Comparison of ENCODE assay signal across 15 mouse cellular contexts in the genomic region with DNA sequence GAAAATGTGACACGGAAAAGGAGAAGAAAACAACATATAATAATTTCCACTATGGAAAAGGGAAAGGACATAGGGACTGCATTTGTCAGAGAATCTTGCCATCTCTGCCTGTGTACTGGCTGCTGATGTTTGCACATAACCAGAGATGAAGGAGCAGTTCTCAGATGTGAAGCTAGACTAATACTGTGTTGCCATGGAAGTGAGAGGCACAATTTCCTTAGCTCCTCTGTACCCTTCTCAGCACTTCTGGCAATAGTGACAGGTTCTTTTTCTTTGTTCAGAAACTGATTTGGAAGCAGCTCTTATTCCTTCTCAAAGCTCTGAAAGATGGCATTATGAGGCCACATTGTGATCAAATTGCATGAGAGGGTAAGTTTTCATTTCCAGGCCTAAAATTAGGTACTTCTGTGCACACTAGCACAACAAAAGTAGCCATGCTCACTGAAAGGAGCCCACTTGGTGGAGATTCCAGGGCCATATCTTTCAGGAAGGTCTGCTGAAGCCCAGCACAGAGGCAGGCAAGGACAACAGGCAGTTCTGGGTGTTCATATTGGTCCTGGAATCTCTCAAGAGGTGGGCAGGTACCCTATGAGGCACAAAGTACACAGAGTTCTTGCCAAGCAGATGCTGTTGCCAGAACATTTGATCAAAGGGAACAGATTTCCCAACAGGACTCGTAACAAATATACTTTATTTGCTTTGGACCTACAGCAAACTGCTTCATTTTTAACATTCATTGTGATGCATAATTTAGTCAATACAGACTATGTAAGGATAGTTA.
DNase-seq lines count a peak whose midpoint lies in the region; ATAC-seq and TF ChIP-seq lines count a peak whose summit lies in the region.
"Had no signal": no experiment of that assay in that cellular context is flagged by ENCODE, and none has a peak within 500 bp of the region (broad histone marks: within the 10 kb centered on the region; RNA-seq: fewer than 3 reads in every experiment).

No protein-coding gene starts in this region.

- no peaks in the 10 kb centered on the region for H3K27me3 ChIP-seq in cerebellum, adult 2 months (ENCODE audit: control insufficient read depth, insufficient read depth, low read length)
- no peaks in the 10 kb centered on the region for H3K27me3 ChIP-seq in midbrain, embryonic 16.5 days (ENCODE audit: control insufficient read depth, insufficient read depth, low read depth, low read length)
- H3K27me3 ChIP-seq in midbrain, embryonic 13.5 days, result no peaks in the 10 kb centered on the region
- no peaks in the 10 kb centered on the region for H3K27me3 ChIP-seq in intestine, postnatal 0 days (replicated peaks; ENCODE audit: control insufficient read depth, insufficient read depth, low read length)
- no peaks in the 10 kb centered on the region for H3K27me3 ChIP-seq in kidney, embryonic 16.5 days (ENCODE audit: insufficient read depth, low read length)
- H3K27me3 ChIP-seq: forebrain, embryonic 15.5 days; heart, embryonic 13.5 days; hindbrain, embryonic 15.5 days; liver, embryonic 13.5 days had no signal

- H3K27ac ChIP-seq in cerebellum, adult 2 months (ENCODE audit: insufficient read depth, low read length), result no peak overlapping the region
- H3K27ac ChIP-seq in midbrain, embryonic 16.5 days (ENCODE audit: low read length), result peak overlapping the region; percentile 31; the same call in 1 of the 2 replicates
- H3K27ac ChIP-seq in midbrain, embryonic 13.5 days, result no peak overlapping the region
- no peak overlapping the region for H3K27ac ChIP-seq in intestine, postnatal 0 days (ENCODE audit: low read depth, low read length)
- no peak overlapping the region for H3K27ac ChIP-seq in kidney, embryonic 16.5 days (ENCODE audit: low read length)
- H3K27ac ChIP-seq: forebrain, embryonic 15.5 days; heart, embryonic 13.5 days; hindbrain, embryonic 15.5 days; liver, embryonic 13.5 days had no signal

- 83% methylated on average over 2 of the region's 2 CpGs for WGBS in cerebellum, adult 2 months
- WGBS in midbrain, embryonic 16.5 days, result 91% methylated on average over 2 of the region's 2 CpGs
- 85% methylated on average over 2 of the region's 2 CpGs for WGBS in midbrain, embryonic 13.5 days
- whole genome bisulfite sequencing in intestine, postnatal 0 days, result 84% methylated on average over 2 of the region's 2 CpGs
- 81% methylated on average over 2 of the region's 2 CpGs for WGBS in kidney, embryonic 16.5 days

- no peak overlapping the region for H3K4me3 ChIP-seq in cerebellum, adult 2 months (replicated peaks; ENCODE audit: insufficient read depth, low read depth, low read length)
- no peak overlapping the region for H3K4me3 ChIP-seq in midbrain, embryonic 16.5 days (ENCODE audit: low read depth, low read length)
- H3K4me3 ChIP-seq in midbrain, embryonic 13.5 days (replicated peaks), result no peak overlapping the region
- H3K4me3 ChIP-seq in intestine, postnatal 0 days (ENCODE audit: low read depth, low read length), result no peak overlapping the region
- no peak overlapping the region for H3K4me3 ChIP-seq in kidney, embryonic 16.5 days (ENCODE audit: low read length)
- H3K4me3 ChIP-seq: forebrain, embryonic 15.5 days; heart, embryonic 13.5 days; hindbrain, embryonic 15.5 days; liver, embryonic 13.5 days had no signal

- DNase-seq in cerebellum, adult 9-10 months, result peak; percentile 1
- DNase-seq in cerebellum, adult 2 months, result no peak
- DNase-seq in layer of hippocampus, postnatal 14 days (ENCODE audit: low spot score in 2 of 2), result peak; percentile 48 to 84
- peak; percentile 10 for DNase-seq in lung, postnatal 14 days
- DNase-seq: kidney, postnatal 10 days; liver, embryonic 13.5 days; spleen, adult 18-20 months had no signal

- H3K9ac ChIP-seq in midbrain, embryonic 16.5 days (ENCODE audit: low read depth, low read length), result no peak overlapping the region
- H3K9ac ChIP-seq in midbrain, embryonic 13.5 days (replicated peaks), result no peak overlapping the region
- no peak overlapping the region for H3K9ac ChIP-seq in intestine, postnatal 0 days (ENCODE audit: low read depth, low read length)
- H3K9ac ChIP-seq in kidney, embryonic 16.5 days (replicated peaks; ENCODE audit: low read length), result no peak overlapping the region
- H3K9ac ChIP-seq: forebrain, embryonic 15.5 days; heart, embryonic 13.5 days; hindbrain, embryonic 15.5 days; liver, embryonic 13.5 days had no signal

- H3K4me2 ChIP-seq in midbrain, embryonic 16.5 days (ENCODE audit: low read length), result no peak overlapping the region
- no peak overlapping the region for H3K4me2 ChIP-seq in midbrain, embryonic 13.5 days (replicated peaks)
- no peak overlapping the region for H3K4me2 ChIP-seq in intestine, postnatal 0 days (replicated peaks; ENCODE audit: low read depth)
- no peak overlapping the region for H3K4me2 ChIP-seq in kidney, embryonic 16.5 days (replicated peaks; ENCODE audit: low read depth, low read length)
- H3K4me2 ChIP-seq: forebrain, embryonic 15.5 days; heart, embryonic 13.5 days; hindbrain, embryonic 15.5 days; liver, embryonic 13.5 days; midbrain, embryonic 11.5 days had no signal

- no peaks in the 10 kb centered on the region for H3K4me1 ChIP-seq in cerebellum, adult 2 months (ENCODE audit: control insufficient read depth, insufficient read depth, low read length)
- 0 out of 2 replicates have a peak, but pooled peaks cover 3% of the 10 kb centered on the region for H3K4me1 ChIP-seq in midbrain, embryonic 16.5 days (ENCODE audit: control insufficient read depth, insufficient read depth, low read length)
- no peaks in the 10 kb centered on the region for H3K4me1 ChIP-seq in midbrain, embryonic 13.5 days (replicated peaks)
- no peaks in the 10 kb centered on the region for H3K4me1 ChIP-seq in intestine, postnatal 0 days (replicated peaks; ENCODE audit: control insufficient read depth, insufficient read depth, low read length)
- no peaks in the 10 kb centered on the region for H3K4me1 ChIP-seq in kidney, embryonic 16.5 days (ENCODE audit: insufficient read depth, low read length)
- H3K4me1 ChIP-seq: heart, embryonic 13.5 days; hindbrain, embryonic 15.5 days; liver, embryonic 13.5 days had no signal

- TF ChIP-seq POLR2A in cerebellum, adult 2 months (IDR thresholded peaks at IDR 0.05; ENCODE audit: borderline replicate concordance, insufficient read depth, low read length), result no peak

- TF ChIP-seq CTCF in cerebellum, adult 2 months (IDR thresholded peaks at IDR 0.05; ENCODE audit: borderline replicate concordance, insufficient read depth, low read depth, low read length), result no peak
- TF ChIP-seq CTCF in intestine, postnatal 0 days (IDR thresholded peaks at IDR 0.05; ENCODE audit: low read depth), result no peak

- peak; percentile 32; the same call in 1 of the 2 replicates for ATAC-seq in midbrain, embryonic 16.5 days
- no peak for ATAC-seq in midbrain, embryonic 13.5 days
- ATAC-seq in intestine, postnatal 0 days, result no peak
- ATAC-seq in kidney, embryonic 16.5 days (ENCODE audit: low FRiP score, low TSS enrichment), result no peak
- ATAC-seq: forebrain, embryonic 15.5 days had no signal

- no peaks in the 10 kb centered on the region for H3K36me3 ChIP-seq in midbrain, embryonic 16.5 days (ENCODE audit: control insufficient read depth, insufficient read depth, low read length)
- H3K36me3 ChIP-seq in midbrain, embryonic 13.5 days, result no peaks in the 10 kb centered on the region
- H3K36me3 ChIP-seq in intestine, postnatal 0 days (ENCODE audit: control insufficient read depth, insufficient read depth), result no peaks in the 10 kb centered on the region
- no peaks in the 10 kb centered on the region for H3K36me3 ChIP-seq in kidney, embryonic 16.5 days (ENCODE audit: insufficient read depth, low read length)
- H3K36me3 ChIP-seq: forebrain, embryonic 15.5 days; heart, embryonic 13.5 days; hindbrain, embryonic 15.5 days; liver, embryonic 13.5 days had no signal

- no peaks in the 10 kb centered on the region for H3K9me3 ChIP-seq in midbrain, embryonic 16.5 days (replicated peaks; ENCODE audit: control insufficient read depth, low read length, poor library complexity, severe bottlenecking)
- no peaks in the 10 kb centered on the region for H3K9me3 ChIP-seq in midbrain, embryonic 13.5 days
- H3K9me3 ChIP-seq in intestine, postnatal 0 days (ENCODE audit: control insufficient read depth), result no peaks in the 10 kb centered on the region
- H3K9me3 ChIP-seq in kidney, embryonic 16.5 days (ENCODE audit: low read length), result no peaks in the 10 kb centered on the region
- H3K9me3 ChIP-seq: forebrain, embryonic 15.5 days; heart, embryonic 13.5 days; hindbrain, embryonic 15.5 days; liver, embryonic 13.5 days had no signal

Comparison
In these comparisons a context has a peak if more than half of its experiments do, and no peak if none do; other contexts are left out.
1. DNase-seq: peak in cerebellum, adult 9-10 months (single experiment), layer of hippocampus, postnatal 14 days (2 of 2) and lung, postnatal 14 days (single experiment); none in cerebellum, adult 2 months (0 of 2).